Mouse (Mus musculus) embryo, embryonic 11.5 days (tissue): Measurements from ENCODE around the gene Nudcd3.

Experiments
- DNase-seq: peaks from one replicate; pipeline ENCODE4 v3.0.0-alpha.2; 2012; ENCODE audit warnings: low read depth, low spot score

Gene Nudcd3

DNA sequence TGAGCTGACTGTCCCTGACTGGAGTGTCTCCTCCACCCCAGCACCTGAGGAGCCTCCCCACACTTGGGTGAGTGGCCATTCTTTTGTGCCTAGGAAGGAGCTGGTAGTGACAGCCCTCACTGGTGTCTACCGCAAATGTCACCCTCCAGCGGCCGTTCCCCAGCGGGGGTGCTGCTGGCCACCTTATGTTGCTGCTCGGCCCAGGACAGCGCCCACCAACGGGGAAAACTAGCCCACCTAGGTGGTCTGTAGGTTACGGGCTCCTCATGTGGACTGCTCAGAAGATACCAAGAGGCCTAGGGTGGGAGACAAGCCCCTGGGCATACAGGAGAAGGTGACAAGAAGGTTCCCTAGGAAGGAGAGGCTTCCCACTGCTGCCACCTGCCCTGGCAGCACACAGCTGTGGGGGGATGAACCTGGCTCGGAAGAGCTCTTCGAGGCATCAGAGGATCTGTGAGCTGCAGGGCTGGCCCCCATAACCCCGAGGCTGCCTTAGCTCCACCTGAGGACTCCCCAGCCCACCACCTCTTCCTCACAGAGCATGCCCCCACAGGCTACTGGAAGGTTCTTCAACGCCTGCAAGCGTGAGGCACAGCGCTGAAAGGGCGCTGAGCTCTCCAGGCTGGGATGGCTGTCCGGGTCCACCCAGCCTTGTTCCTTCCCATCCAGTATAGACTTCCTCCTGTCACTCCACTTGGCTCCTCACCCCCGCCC, 136.6 kb downstream of the Nudcd3 start:
- DNase-seq, result no peak

DNA sequence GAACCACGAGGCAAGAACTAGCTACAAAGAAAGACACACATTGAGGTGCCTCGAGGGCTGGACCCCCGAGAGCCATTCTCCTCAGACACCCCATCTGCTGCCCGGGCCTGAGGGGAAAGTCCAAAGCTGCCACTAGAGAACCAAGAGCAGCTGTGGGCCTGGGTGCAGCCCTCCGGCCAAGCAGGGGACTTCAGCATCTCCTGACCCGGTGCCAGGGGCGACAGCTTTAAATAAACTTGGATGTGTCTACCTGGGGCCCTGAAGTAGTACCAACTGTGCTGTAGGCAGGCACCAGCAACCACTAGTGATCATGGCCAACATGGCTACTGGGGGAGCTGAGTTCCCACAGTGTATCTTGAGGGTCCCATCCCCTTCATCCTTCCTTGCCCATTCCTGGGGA, 137.2 kb downstream of the Nudcd3 start:
- DNase-seq, result no peak

DNA sequence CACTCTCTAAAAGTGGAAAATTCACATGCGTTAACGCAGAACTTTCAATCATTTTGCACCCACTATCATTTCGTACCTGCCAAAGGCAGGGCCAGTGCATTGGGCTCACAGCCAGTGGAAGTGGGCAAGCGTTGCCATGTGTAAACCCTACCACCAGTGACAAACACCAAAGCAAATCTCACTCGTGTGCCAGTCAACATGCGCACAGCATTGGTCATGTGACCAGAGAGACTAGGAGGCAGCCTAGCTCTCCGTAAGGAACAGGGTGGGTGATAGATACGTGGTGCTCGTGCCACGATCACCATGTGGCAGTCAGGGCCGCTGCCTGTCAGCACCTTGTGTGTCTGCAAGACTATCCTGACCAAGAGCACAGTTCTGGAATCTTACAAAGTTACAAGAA, 137.9 kb downstream of the Nudcd3 start:
- no peak for DNase-seq

DNA sequence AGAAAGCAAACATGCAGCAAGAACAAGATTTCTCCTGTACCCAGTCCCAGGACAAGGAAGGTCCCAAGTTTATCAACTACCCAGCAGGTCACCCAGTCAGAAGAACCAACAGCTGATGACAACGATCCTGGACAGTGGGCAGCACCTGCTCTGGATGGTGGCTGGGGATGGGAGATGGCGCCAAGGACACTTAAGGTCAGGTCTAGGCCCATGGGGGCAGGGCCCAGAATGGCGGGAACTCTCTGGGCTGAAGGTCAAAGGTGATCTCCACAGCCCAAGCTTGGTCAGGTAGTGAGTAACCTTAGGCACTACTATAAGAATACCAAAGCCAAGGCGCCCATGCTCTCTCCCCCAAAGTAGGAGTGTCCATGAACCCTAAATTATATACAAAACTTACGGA, 138.3 kb downstream of the Nudcd3 start:
- DNase-seq, result no peak

DNA sequence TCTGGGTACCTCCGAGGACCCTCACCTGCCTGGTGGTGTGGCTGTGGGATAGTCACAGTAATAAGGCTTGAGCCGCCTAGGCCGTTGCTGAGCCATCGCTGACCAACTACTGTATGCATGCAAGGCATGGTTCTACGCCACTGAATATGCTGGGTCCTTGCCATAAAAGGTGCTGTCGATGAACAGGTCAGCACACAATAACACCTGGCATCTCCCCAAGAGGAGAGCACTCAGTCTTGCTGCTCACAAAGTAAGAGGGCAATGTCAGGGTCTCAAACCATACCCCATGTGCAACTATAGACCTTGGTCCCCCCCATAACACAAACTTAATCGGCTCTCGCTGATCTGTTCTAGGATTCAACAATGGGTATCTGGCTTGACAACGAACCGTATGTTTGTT, 141.1 kb downstream of the Nudcd3 start:
- DNase-seq, result no peak
